Mouse (Mus musculus) bone marrow, adult 2 months (tissue): ENCODE results near the gene Tmem213.

Experiments
- CTCF ChIP-seq: fragments of 200-500 bp; IDR thresholded peaks from 2 replicates; pipeline ENCODE4 v1.5.1; 2011; ENCODE audit warnings: low read length, control low read depth; ENCODE audit not compliant: control insufficient read depth, insufficient read depth
- POLR2A ChIP-seq: fragments of 200-500 bp; IDR thresholded peaks from 2 replicates; pipeline ENCODE4 v1.6.1; 2011; ENCODE audit warnings: low read depth, mild to moderate bottlenecking, control low read depth, low read length, borderline replicate concordance; ENCODE audit not compliant: control insufficient read depth

DNA sequence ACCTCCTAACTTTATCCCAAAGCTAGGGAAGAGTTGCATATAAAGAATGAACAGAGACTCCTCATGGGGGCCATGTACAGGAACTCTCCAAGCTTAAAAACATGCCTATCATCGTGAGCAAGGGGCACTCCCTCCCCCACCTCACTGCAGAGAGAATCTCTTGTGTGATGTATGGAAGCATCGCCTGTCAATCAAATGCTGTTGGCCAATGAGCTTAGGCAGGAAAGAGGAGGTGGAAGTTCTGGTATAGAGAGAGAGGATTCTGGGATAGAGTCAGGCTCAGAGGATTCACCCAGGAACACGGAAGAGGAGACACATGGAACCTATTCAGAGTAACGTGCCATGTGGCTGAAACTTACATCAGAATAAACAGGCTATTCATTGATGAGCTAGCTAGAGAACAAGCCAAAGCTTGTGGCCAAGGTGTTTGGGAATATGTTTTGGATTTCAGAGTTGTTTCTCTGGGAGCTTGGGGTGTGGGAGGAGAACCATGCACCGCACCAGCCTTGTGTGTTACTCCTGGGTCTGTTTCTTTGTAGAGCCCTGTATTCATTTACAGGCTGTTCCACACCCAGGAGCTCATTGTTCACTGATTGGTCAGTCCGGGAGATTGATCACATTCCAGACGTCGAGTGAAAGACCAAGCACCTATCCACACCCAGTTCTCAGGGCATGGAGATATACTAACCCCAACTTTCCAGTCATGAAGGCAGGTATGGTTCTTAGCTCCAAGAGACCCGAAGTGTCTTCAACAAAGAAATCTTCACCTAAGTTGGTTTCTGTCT is 21.6 kb upstream of the Tmem213 start:
- no peak for TF ChIP-seq POLR2A
- TF ChIP-seq CTCF, result no peak
